Mouse (Mus musculus) layer of hippocampus, adult 18-20 months (tissue): ENCODE measurements at regions not wholly inside any gene's neighbourhood (a gene's known extent, or its start where the extent isn't known, plus 50 kb on each side); places are given as distances from the start of the nearest gene placed in this dataset.

Source experiments
- DNase-seq, 2 experiments: peaks; one replicate each; pipeline ENCODE4 v3.0.0; 2022; ENCODE audit warnings: low spot score in 2 of 2

GRCm38 (mm10) chr4:142410596-142411573, 171.7 kb upstream of the Kazn start:
- DNase-seq, result peak; percentile 78 to 85

GRCm38 (mm10) chr4:142397858-142398257, 158.7 kb upstream of the Kazn start:
- DNase-seq, result no peak

GRCm38 (mm10) chr4:142392924-142393323, 153.7 kb upstream of the Kazn start:
- DNase-seq, result peak; percentile 22 to 73

GRCm38 (mm10) chr4:142390531-142391195, 151.5 kb upstream of the Kazn start:
- DNase-seq, result peak in 1 of 2 experiments; percentile 9

- no peak for DNase-seq
Observed at GRCm38 (mm10) chr4:142388476-142388875, 149.3 kb upstream of the Kazn start.

GRCm38 (mm10) chr4:142381168-142381567, 142.0 kb upstream of the Kazn start:
- DNase-seq, result no peak

GRCm38 (mm10) chr4:142378452-142378851, 139.3 kb upstream of the Kazn start:
- no peak for DNase-seq

GRCm38 (mm10) chr4:142367774-142368173, 128.6 kb upstream of the Kazn start:
- no peak for DNase-seq

- no peak for DNase-seq
Observed at GRCm38 (mm10) chr4:142362071-142362470, 122.9 kb upstream of the Kazn start.

GRCm38 (mm10) chr4:142358866-142359265, 119.7 kb upstream of the Kazn start:
- no peak for DNase-seq

- DNase-seq, result no peak
Observed at GRCm38 (mm10) chr4:142355387-142355786, 116.2 kb upstream of the Kazn start.

- no peak for DNase-seq
Observed at GRCm38 (mm10) chr4:142353526-142353925, 114.3 kb upstream of the Kazn start.

GRCm38 (mm10) chr4:142351831-142352230, 112.6 kb upstream of the Kazn start:
- DNase-seq, result no peak

- no peak for DNase-seq
Observed at GRCm38 (mm10) chr4:142350986-142351385, 111.8 kb upstream of the Kazn start.

GRCm38 (mm10) chr4:142348910-142349309, 109.7 kb upstream of the Kazn start:
- peak in 1 of 2 experiments; percentile 39 for DNase-seq

GRCm38 (mm10) chr4:142342482-142343206, 103.4 kb upstream of the Kazn start:
- DNase-seq, result no peak

- peak in 1 of 2 experiments; percentile 25 for DNase-seq
Observed at GRCm38 (mm10) chr4:142341305-142341704, 102.1 kb upstream of the Kazn start.

- DNase-seq, result no peak
Observed at GRCm38 (mm10) chr4:142340057-142340456, 100.9 kb upstream of the Kazn start.

GRCm38 (mm10) chr4:142337701-142338100, 98.5 kb upstream of the Kazn start:
- peak in 1 of 2 experiments; percentile 33 for DNase-seq

- no peak for DNase-seq
Observed at GRCm38 (mm10) chr4:142336943-142337342, 97.7 kb upstream of the Kazn start.

- DNase-seq, result no peak
Observed at GRCm38 (mm10) chr4:142334084-142334483, 94.9 kb upstream of the Kazn start.

- no peak for DNase-seq
Observed at GRCm38 (mm10) chr4:142330599-142330998, 91.4 kb upstream of the Kazn start.
